Mouse (Mus musculus) thymus, adult 18-20 months (tissue): ENCODE measurements around the gene Pak1ip1.

Source experiments
- DNase-seq, 2 experiments: peaks; one replicate each; pipeline ENCODE4 v3.0.0; 2022; ENCODE audit warnings: mixed read lengths in 2 of 2

Gene Pak1ip1

DNA sequence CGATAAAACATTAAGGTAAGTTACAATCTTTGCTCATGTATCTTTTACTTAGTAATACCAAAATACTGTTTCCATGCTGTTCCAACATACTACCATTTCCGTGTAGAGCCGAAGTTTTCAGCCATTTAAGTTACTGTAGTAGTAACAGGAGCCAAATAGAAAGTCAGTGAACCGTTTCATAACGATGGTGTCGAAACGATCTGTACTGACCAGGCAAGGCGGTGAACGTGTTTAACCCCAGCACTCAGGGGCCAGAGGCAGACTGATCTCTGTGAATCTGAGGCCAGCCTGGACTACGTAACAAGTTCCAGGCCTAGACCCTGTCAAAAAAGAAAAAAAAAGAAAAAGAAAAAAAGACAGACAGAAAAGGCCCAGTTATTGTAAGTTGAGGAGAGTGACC, 7.4 kb downstream of the Pak1ip1 start:
- no peak for DNase-seq

DNA sequence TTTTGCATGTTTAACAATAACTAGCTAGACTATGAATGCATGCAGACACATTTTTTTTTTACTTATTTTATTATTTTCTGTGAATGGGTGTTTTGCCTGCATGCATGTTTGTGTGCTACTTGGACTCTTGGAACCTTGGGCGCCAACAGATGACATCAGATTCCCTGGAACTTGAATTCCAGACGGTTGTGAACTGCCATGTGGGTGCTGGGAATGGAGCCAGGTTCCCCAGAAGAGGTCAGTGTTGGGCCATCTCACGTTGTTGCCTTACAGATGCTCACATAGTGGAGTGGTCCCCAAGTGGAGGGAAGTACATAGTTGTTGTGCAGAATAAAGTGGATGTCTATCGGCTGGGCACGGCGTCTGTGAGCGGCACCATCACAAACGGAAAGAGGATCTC, 8.1 kb downstream of the Pak1ip1 start:
- DNase-seq, result no peak

DNA sequence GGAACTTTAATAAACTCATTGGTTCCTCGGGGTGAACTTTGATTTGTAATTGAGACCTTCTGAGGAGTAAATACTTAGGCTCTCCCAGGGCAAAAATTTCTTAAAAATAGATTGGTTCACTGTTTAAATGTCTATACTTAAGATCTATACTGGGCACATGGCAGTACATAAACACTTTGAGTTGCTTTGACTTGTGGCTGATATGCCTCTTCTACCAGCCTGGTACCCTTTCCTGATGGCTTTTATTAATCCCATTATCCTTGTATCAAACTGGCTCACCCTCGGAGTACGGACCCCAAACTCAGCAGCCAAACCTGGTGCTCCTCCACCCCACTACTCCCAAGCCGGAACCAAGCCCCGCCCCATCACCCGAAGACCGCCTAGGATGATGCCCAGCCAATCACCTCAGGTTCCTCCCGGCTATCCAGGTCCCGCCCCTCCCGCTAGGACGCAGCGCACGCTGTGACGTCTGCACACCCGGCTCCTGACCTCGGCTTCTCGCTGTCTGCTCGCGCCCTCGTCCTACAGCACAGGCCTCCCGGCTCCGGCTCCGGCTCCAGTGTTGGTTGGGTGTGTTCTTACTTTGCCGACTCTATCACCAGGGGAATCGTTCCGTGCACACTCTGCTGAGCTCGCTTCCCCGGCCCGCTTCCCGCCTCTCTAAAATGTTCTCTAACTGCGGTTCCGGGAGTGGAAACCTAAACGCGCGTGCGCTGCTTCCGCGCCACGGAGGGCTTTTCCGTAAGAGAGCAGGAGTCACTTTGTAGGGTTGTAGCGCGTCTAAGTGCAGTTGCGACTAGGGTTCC, 15.2 kb downstream of the Pak1ip1 start, which contains the start of gene Tmem14c:
Tmem14c (plus strand) TSS at position 464 of the 806 bp plus-strand sequence.
- peak; percentile 89 to 92 for DNase-seq

DNA sequence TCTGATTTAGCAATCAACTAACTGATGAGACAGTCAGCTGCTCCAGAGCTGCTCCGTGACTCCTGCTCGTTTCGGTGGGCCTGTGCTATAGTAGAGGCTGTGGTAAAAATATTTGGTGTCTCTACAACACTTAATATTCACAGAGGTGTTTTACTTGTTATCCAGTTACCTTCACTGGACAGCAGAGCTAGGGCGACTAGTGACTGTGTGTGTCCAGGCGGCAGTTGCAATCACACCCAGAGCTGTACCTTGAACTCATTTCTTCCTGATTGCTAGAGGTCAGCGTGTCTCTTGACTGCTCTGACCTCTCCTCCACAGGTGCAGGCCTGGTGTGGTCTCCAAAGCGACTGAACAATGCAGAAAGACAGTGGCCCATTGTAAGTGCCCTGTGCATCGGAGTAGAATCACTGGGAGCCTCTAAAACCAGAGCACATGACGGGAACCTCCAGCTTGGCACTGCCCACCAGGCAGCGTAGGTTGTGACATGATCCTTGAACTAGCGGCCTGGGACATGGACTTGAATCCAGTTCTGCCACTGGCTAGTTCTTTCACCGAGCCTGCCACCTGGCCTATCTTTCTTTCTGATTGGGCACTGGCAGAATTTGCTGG, 16.1 kb downstream of the Pak1ip1 start:
- no peak for DNase-seq

DNA sequence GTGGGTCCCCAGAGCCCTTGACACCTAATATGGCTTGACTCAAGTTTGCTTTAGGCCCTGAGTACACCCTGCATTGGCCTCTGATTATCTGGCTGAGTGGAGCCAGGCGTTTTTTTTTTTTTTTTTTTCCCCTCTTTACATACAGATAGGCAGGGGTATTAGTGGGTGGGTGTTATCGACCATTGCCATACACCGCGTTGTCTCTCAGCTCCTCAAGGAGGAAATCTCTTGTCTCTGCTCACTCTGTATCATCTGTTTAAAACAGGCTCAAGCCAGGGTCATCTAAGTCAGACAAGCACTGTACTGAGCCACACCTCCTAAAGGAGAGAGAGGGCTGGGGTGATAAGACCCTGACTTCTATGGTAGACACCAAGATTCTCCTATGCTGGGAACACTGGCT, 17.0 kb downstream of the Pak1ip1 start:
- no peak for DNase-seq

DNA sequence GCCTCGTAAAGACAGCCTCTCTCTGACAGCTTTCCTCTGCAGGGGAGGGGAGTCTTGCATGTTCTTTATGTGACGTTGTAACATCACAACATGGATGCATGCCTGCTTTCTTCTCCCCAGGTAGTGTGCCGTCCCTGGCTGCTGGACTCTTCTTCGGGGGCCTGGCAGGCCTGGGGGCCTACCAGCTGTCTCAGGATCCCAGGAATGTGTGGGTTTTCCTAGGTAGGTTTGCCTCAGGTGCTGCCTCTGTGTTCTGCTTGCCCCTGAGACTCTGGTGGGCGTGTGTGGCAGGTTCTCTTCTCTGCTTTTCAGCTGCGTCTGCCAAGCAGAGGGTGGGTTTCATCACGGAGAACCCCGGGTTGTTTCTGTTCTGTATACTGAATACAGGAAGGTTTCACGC, 17.4 kb downstream of the Pak1ip1 start:
- DNase-seq, result no peak

DNA sequence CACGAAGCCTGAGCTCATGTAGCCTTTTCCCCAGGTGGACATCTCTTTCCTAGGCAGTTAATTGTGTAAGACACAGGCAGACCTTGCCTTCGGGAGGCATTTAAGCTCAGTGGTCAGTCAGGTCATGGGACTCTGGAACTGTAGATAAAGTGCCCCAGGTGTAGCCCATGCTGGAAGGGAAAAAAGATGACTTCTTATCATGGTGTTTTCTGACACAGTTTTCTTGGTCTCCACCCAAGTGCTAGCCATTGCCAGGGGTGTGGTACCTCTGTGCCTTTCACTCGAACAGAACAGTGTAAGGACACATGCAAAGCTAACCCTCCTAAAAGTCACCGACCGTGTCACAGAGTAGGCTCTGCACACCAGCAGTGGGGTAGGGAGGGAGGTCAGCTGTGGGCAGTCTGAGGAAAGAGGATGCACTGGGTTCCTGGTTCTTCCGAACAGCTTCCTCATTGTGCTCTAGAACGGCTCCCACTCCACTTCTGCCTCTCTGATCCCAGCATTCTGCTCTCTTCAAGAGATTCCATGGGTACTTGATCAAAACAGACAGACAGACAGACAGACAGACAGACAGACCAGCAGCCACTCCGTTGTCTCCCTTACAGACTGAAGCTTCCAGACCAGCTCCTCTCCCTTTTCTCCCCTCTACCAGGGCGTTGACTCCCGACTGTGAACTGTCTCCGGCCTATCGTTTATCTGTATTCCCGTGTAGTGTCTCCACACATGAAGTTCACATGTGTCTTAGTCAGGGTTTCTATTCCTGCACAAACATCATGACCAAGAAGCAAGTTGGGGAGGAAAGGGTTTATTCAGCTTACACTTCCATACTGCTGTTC, 18.2 kb downstream of the Pak1ip1 start:
- no peak for DNase-seq

DNA sequence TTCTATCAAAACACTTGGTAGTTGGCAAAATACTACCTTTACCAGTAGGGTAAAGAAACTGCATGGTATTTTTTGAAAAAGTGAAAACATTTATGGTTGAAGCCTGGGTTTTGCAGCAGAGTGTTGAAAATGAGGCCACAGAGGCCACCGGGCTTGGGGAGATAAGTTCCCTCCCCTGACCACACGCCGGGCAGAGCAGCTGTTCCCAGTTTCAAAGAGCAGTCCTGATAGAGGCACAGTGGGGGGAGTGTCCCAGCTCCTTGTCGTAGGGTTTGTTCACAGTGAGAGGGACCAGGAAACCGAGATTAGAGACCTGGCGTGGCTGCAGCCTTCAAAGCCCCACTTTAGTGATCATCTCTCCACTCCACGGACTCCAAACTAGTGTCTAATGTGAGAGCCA, 19.7 kb downstream of the Pak1ip1 start:
- DNase-seq, result no peak

DNA sequence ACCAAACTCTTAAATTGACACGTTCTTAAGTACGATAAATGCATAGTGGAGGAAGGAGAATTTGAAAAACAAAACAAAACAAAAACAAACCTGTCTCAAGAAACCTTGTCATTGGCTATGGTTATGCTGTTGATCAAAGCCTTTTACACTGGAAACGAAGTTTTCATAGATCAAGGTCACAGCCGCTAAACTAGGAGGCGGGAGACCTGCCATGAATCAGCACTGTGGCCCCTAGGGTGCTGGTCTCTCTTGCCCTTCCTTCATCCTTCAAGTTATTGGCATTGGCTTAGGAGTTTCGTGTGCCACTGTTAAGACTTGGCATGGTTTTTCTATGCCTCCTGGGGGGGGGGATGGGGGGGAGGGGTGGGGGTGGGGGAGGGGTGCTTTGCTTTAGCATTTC, 20.8 kb downstream of the Pak1ip1 start:
- no peak for DNase-seq

DNA sequence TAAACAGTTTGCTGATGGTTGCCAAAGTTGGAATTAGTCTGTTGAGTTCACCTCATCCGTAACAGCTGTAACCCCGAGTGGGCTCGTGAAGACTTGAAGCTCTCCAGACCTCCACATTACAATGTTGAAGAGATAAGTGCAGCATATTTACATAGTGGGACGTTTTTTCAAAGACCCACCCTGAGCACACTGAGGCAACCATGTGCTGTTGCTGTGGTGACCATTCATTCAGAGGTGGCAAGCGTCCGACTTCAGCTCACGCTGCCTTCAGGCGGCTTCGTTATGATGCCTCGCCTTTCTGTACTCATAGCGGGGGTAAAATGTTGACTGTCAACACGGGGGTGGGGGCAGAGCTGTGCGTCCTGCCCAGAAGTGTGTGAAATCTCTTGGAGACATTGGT, 21.3 kb downstream of the Pak1ip1 start:
- no peak for DNase-seq

DNA sequence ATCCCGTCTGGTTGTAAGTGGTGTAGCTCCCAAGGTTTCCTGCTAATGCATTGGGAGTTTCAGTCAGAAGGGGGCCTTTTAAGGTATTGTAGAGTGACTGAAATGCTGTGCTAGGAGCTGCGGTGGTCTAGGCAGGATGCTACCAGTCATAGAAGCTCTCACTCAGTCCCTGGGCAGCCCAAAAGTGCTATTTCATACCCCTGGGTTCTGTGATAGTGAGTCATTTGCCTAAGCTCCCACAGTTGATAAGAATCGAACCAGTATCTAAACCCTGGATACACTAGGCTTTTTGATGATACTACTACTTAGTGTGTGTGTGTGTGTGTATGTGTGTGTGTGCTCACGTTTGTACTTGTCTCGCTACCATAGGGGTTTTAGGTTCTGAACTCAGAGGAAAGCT, 29.3 kb downstream of the Pak1ip1 start:
- DNase-seq, result no peak

DNA sequence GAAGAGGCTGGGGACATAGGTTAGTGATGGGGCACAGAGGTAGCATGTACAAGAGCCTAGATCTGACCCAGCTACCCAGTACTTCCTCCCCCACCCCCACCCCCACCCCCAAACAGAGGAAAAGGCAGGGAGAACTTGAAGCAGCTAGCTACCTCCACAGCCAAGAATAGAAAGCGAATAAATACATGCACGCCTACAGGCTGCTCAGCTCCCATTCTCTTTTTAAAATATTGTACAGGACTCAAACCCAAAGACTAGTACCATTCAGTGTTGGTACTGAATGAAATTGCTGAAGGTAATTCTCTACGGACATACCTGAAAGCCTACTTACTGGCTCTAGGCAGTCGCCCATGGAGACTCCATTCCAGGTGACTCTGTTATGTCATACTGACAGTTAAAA, 41.7 kb downstream of the Pak1ip1 start:
- no peak for DNase-seq

DNA sequence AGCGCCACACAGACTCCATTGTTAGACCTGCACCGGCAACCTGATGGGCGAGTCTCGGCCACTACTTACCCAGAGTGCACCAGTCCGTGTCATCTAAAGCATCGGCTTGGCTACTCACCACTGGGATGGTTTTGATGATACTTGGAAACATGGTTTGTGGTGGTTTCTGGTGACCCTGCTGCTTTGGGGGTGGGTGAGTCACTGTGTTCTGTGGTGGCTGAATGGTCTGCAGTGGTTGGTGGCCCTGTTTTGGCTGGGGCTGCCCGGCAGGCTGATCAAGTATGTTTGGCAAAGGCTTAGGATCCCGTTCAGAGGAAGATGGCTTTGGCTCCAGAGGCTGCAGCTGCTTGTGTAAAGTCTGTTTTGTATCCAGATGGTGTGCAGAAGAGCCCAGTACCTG, 45.1 kb downstream of the Pak1ip1 start:
- DNase-seq, result no peak

DNA sequence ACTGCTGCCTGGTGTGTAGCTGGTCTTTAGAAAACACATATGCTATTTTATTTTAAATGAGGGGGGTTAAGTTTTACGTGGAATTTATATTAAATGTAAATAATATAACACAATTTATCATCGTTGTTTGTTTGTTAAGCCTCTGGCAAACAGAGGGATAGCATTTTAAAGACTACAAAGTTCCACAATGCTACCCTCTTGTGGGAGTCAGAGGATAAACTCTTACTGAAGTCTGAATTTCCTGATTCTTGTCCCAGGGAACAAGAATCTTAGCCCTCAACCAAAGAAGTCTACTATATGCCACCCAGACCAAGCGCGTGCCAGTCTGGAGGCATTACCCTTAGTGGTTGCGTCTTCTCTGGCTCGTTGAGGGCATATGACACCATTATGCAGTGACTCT, 46.5 kb downstream of the Pak1ip1 start:
- DNase-seq, result no peak

DNA sequence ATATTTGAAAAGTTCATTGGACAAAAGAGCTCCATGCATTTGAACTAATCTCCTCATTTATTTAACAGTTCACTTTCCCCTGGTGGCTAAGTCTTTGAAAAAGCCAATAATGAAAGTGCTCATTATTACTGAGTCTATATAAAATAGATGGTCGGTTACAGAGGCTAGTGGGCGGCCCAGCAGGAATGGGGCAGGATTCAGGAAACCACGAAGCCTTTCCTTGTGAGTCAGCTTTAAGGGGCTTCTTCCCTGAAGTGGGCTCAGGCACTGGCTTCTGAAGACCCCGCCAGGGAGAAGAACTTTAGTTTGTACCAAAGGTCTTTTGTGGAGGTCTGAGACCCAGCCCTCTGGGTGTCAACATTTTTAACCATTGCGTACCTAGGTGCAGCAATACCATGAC, 51.1 kb downstream of the Pak1ip1 start:
- no peak for DNase-seq
